Mouse (Mus musculus) neural tube, embryonic 13.5 days (tissue): ENCODE measurements around the gene Aplnr. TPM values are rescaled to one million over a fixed set of nuclear protein-coding genes. Genes with fewer than 3 reads are reported as not detected.

ENCODE experiments used
- ATAC-seq: fragments of 200-750 bp; cut with Nextera tagmentation; 2 replicates; pipeline ENCODE4 v1.8.0; 2017; ENCODE audit warnings: low read depth, mild to moderate bottlenecking, moderate TSS enrichment, moderate library complexity
- H3K27ac ChIP-seq: fragments of 300-500 bp; sonication (generic); replicated peaks from 2 replicates; pipeline ENCODE4 v1.5.1; 2015; ENCODE audit warnings: moderate library complexity, mild to moderate bottlenecking, inconsistent platforms
- H3K27me3 ChIP-seq: fragments of 300-500 bp; sonication (generic); 2 replicates; pipeline ENCODE4 v1.6.1; 2015; ENCODE audit warnings: mild to moderate bottlenecking, inconsistent platforms
- H3K36me3 ChIP-seq: fragments of 300-500 bp; sonication (generic); 2 replicates; pipeline ENCODE4 v1.6.1; 2015; ENCODE audit warnings: mild to moderate bottlenecking, inconsistent platforms
- H3K4me1 ChIP-seq: fragments of 300-500 bp; sonication (generic); replicated peaks from 2 replicates; pipeline ENCODE4 v1.6.1; 2015; ENCODE audit warnings: inconsistent platforms
- H3K4me2 ChIP-seq: fragments of 300-500 bp; sonication (generic); 2 replicates; pipeline ENCODE4 v1.6.1; 2015; ENCODE audit warnings: inconsistent platforms, mild to moderate bottlenecking, moderate library complexity
- H3K4me3 ChIP-seq: fragments of 300-500 bp; sonication (generic); 2 replicates; pipeline ENCODE4 v1.5.1; 2015; ENCODE audit warnings: mild to moderate bottlenecking, inconsistent platforms
- H3K9ac ChIP-seq: fragments of 300-500 bp; sonication (generic); 2 replicates; pipeline ENCODE4 v1.6.1; 2015; ENCODE audit warnings: moderate library complexity, mild to moderate bottlenecking, inconsistent platforms
- H3K9me3 ChIP-seq: fragments of 300-500 bp; sonication (generic); 2 replicates; pipeline ENCODE4 v1.6.1; 2016; ENCODE audit warnings: inconsistent platforms
- WGBS: fragments of 180-500 bp; shearing (Covaris S2); methylation state at CpG from one replicate; pipeline ENCODE4 v1.1.7; 2015; 5-methylcytosine and 5-hydroxymethylcytosine counted together
- polyA plus RNA-seq: library from polyadenylated mRNA; unstranded; fragments of >200 nt; fragmentation: Nextera tagmentation; extraction: Ambion mirVana; gene quantifications from 2 replicates; pipeline ENCODE4 v1.2.1, GENCODE M21; 2015

Gene Aplnr
- polyA plus RNA-seq, 1 experiment from 2014 or later = 43.7 TPM

- Histone ChIP-seq H3K4me1 (no peaks in the 10 kb centered on the region), H3K27ac (no peak overlapping the region), H3K4me3 (no peak overlapping the region)
These were observed 25.6 kb upstream of the Aplnr start for GRCm38 (mm10) chr2:85110288-85110875.

GRCm38 (mm10) chr2:85123187-85123868, 12.7 kb upstream of the Aplnr start:
- WGBS = 32% methylated on average over 5 of the region's 5 CpGs
- no peaks in the 10 kb centered on the region for H3K4me1 ChIP-seq
- H3K36me3 ChIP-seq = no peaks in the 10 kb centered on the region
- no peak overlapping the region for H3K27ac ChIP-seq
- H3K9ac ChIP-seq = no peak overlapping the region
- peak; percentile 88 for ATAC-seq
- no peaks in the 10 kb centered on the region for H3K9me3 ChIP-seq
- no peak overlapping the region for H3K4me2 ChIP-seq
- no peak overlapping the region for H3K4me3 ChIP-seq
- H3K27me3 ChIP-seq = no peaks in the 10 kb centered on the region

More at GRCm38 (mm10) chr2:85110288-85110875, 25.6 kb upstream of the Aplnr start:
- Histone ChIP-seq H3K27me3 (no peaks in the 10 kb centered on the region), H3K9me3 (no peaks in the 10 kb centered on the region), H3K4me2 (no peak overlapping the region), H3K36me3 (no peaks in the 10 kb centered on the region), H3K9ac (no peak overlapping the region)
- 72% methylated on average over 9 of the region's 9 CpGs for WGBS
- peak; percentile 71; the same call in 1 of the 2 replicates for ATAC-seq

DNA sequence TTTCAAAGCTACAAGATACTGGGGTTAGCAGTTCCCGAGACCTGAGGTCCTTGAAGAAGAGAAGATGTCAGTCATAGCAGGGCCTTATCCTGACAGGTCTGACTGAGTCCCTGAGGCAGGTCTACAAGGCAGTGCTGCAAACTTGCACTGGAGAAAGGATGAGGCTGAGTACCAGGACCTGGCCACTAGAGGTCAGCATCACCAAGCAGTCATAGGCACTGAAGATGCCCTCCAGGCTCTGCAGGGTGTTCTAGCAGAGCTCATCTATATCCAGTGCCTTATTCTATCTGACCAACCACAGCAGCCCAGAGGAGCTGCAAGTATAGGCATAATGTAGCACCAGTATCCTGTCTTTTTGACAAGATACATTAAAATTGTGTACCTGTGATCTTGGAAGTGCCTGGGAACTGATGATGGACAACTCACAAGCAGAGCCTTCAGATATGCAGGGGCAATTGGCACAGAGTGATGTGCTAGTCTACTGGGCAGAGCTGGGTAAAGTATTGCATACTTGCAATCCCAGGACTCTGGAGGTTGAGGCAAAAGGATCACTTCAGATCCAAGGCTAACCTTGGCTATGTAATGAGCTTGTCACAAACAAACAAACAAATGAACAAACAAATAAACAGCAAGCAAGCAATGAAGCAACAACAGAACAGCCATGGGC, 12.0 kb upstream of the Aplnr start:
- Histone ChIP-seq H3K9ac (no peak overlapping the region), H3K9me3 (no peaks in the 10 kb centered on the region), H3K4me1 (no peaks in the 10 kb centered on the region), H3K36me3 (no peaks in the 10 kb centered on the region), H3K27me3 (no peaks in the 10 kb centered on the region), H3K4me3 (no peak overlapping the region), H3K27ac (no peak overlapping the region), H3K4me2 (no peak overlapping the region)
- WGBS = 44% methylated on average over 1 of the region's 1 CpGs
- ATAC-seq = peak; percentile 98

GRCm38 (mm10) chr2:85129496-85129971, 6.5 kb upstream of the Aplnr start:
- H3K9me3 ChIP-seq = no peaks in the 10 kb centered on the region
- no peak overlapping the region for H3K9ac ChIP-seq
- 54% methylated on average over 6 of the region's 6 CpGs for WGBS
- no peaks in the 10 kb centered on the region for H3K36me3 ChIP-seq
- no peak overlapping the region for H3K4me3 ChIP-seq
- no peak overlapping the region for H3K4me2 ChIP-seq
- H3K4me1 ChIP-seq = no peaks in the 10 kb centered on the region
- no peaks in the 10 kb centered on the region for H3K27me3 ChIP-seq
- no peak for ATAC-seq
- H3K27ac ChIP-seq = no peak overlapping the region

- H3K9me3 ChIP-seq = no peaks in the 10 kb centered on the region
- no peak overlapping the region for H3K4me2 ChIP-seq
- no peaks in the 10 kb centered on the region for H3K27me3 ChIP-seq
- no peak for ATAC-seq
- no peaks in the 10 kb centered on the region for H3K36me3 ChIP-seq
- H3K27ac ChIP-seq = no peak overlapping the region
- H3K4me3 ChIP-seq = no peak overlapping the region
- H3K9ac ChIP-seq = no peak overlapping the region
- H3K4me1 ChIP-seq = no peaks in the 10 kb centered on the region
- 30% methylated on average over 2 of the region's 2 CpGs for WGBS
These were observed 4.8 kb upstream of the Aplnr start for GRCm38 (mm10) chr2:85131226-85131625.

DNA sequence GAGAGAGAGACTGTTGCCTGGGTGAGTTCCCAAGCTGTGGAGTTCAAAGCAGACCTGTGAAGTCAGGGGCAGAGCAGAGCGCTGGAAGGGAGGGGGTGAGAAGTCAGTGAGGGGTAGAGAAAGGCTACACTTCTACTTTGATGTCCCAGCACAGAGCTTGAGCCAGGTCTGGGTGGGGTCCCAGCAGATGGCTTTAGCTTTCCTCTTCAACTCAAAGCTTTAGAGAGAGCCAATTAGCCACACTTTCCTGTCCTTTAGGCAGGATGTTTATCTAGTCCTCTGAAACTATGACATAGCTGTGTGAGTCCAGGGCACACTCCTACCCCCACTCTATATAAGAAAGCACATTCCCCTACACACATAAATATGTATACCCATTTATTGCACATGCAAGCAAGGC, 4.3 kb upstream of the Aplnr start:
- Histone ChIP-seq H3K4me2 (no peak overlapping the region), H3K4me3 (no peak overlapping the region), H3K27me3 (no peaks in the 10 kb centered on the region), H3K9ac (no peak overlapping the region), H3K27ac (no peak overlapping the region), H3K9me3 (no peaks in the 10 kb centered on the region), H3K4me1 (no peaks in the 10 kb centered on the region), H3K36me3 (no peaks in the 10 kb centered on the region)
- ATAC-seq = no peak; the same call in 1 of the 2 replicates
- WGBS = 27% methylated on average over 1 of the region's 1 CpGs

- Histone ChIP-seq H3K27ac (0 out of 2 replicates have a peak overlapping the region, but pooled peaks have one; percentile 23), H3K36me3 (no peaks in the 10 kb centered on the region), H3K9me3 (no peaks in the 10 kb centered on the region), H3K4me2 (no peak overlapping the region), H3K27me3 (no peaks in the 10 kb centered on the region), H3K4me3 (no peak overlapping the region), H3K4me1 (no peaks in the 10 kb centered on the region), H3K9ac (no peak overlapping the region)
- ATAC-seq = no peak
- 52% methylated on average over 2 of the region's 2 CpGs for WGBS
These were observed 3.8 kb upstream of the Aplnr start for GRCm38 (mm10) chr2:85132204-85132603.

GRCm38 (mm10) chr2:85135099-85135498, 926 bp upstream of the Aplnr start:
- ATAC-seq = no peak
- Histone ChIP-seq H3K4me2 (no peak overlapping the region), H3K27me3 (no peaks in the 10 kb centered on the region), H3K9me3 (no peaks in the 10 kb centered on the region), H3K4me3 (no peak overlapping the region), H3K27ac (no peak overlapping the region), H3K36me3 (no peaks in the 10 kb centered on the region), H3K9ac (no peak overlapping the region), H3K4me1 (no peaks in the 10 kb centered on the region)
- WGBS = 68% methylated on average over 1 of the region's 1 CpGs

- H3K9ac ChIP-seq = peak overlapping the region; percentile 38; the same call in 1 of the 2 replicates
- H3K27me3 ChIP-seq = no peaks in the 10 kb centered on the region
- H3K36me3 ChIP-seq = no peaks in the 10 kb centered on the region
- H3K4me2 ChIP-seq = no peak overlapping the region
- 90% methylated on average over 21 of the region's 21 CpGs for WGBS
- peak overlapping the region; percentile 38 for H3K27ac ChIP-seq
- no peak for ATAC-seq
- H3K4me3 ChIP-seq = peak overlapping the region; percentile 22
- H3K9me3 ChIP-seq = no peaks in the 10 kb centered on the region
- H3K4me1 ChIP-seq = no peaks in the 10 kb centered on the region
These were observed 951 bp downstream of the Aplnr start for GRCm38 (mm10) chr2:85136831-85137520.

DNA sequence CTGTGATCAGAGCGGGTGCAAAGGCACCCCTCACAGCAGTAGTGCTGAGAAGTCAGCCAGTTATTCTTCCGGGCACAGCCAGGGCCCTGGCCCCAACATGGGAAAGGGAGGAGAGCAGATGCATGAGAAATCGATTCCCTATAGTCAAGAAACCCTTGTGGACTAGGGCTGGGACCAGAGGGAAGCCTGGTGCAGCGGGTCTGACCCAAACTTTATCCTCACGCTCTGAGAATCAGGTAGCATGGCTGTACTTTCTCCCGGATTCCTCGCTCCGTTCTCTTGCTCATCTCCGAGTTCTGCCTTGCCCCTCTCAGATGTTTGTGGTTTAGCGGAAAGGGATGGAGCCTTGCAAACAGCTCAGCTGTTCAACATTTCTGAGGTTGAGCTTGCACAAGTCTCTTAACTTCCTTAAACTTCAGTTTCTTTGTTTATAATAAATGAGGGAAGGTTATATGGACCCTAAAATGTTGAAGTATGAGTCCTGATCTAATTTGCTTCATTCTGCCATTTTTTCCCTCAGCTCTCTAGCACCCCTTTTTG, 1.6 kb downstream of the Aplnr start:
- Histone ChIP-seq H3K4me1 (no peaks in the 10 kb centered on the region), H3K27ac (peak overlapping the region; percentile 38; the same call in 1 of the 2 replicates), H3K9me3 (no peaks in the 10 kb centered on the region), H3K9ac (peak overlapping the region; percentile 38; the same call in 1 of the 2 replicates), H3K4me2 (no peak overlapping the region), H3K27me3 (no peaks in the 10 kb centered on the region), H3K4me3 (peak overlapping the region; percentile 22), H3K36me3 (no peaks in the 10 kb centered on the region)
- no peak for ATAC-seq
- WGBS = 77% methylated on average over 10 of the region's 10 CpGs

DNA sequence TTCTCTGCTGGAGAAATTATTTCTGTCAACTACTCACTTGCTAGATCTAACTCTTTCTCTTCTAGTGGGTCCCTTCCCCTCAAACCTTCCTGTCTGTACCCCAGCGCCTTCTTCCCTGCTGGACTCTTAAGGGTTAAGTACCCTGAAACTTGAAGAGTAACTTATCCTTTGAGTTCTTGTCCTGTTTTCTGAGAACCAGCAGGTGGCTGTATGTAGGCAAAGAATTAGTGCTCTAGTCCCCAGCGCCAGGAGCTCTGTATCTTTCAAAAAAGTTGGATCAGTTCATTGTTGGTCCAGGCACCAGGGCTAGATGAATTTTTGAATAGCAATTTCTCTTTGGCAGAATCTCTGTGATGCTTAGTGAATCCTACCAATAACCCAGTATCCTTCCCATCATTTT, 2.1 kb downstream of the Aplnr start:
- Histone ChIP-seq H3K27me3 (no peaks in the 10 kb centered on the region), H3K4me3 (peak overlapping the region; percentile 22), H3K9ac (0 out of 2 replicates have a peak overlapping the region, but pooled peaks have one; percentile 9), H3K36me3 (no peaks in the 10 kb centered on the region), H3K9me3 (no peaks in the 10 kb centered on the region), H3K4me2 (no peak overlapping the region), H3K27ac (no peak overlapping the region), H3K4me1 (no peaks in the 10 kb centered on the region)
- no peak for ATAC-seq
- 35% methylated on average over 2 of the region's 2 CpGs for whole genome bisulfite sequencing
